Mouse (Mus musculus) brain, embryonic 14.5 days (tissue): ENCODE data around the gene Hist1h4a.
"Not testable (repeated sequence)": the region's sequence is repeated elsewhere in the genome, so short reads cannot be mapped to it uniquely, and the experiment has no call there.

Source experiments
- CTCF ChIP-seq: fragments of 200-500 bp; IDR thresholded peaks from 2 replicates; pipeline ENCODE4 v1.5.1; 2012; ENCODE audit warnings: inconsistent platforms, mild to moderate bottlenecking, moderate library complexity, borderline replicate concordance; ENCODE audit not compliant: insufficient read depth, insufficient read length; ENCODE audit errors: extremely low read depth
- POLR2A ChIP-seq: fragments of 200-500 bp; IDR thresholded peaks from 2 replicates; pipeline ENCODE4 v1.6.1; 2012; ENCODE audit warnings: mild to moderate bottlenecking, inconsistent platforms, borderline replicate concordance; ENCODE audit not compliant: poor library complexity, insufficient read depth, insufficient read length, severe bottlenecking; ENCODE audit errors: extremely low read depth

GRCm38 (mm10) chr13:23769613-23770012, 8.6 kb upstream of the Hist1h4a start, which contains the start of gene Trim38:
- not testable (repeated sequence) for TF ChIP-seq CTCF, POLR2A
